Mouse (Mus musculus) limb, embryonic 11.5 days (tissue): ENCODE measurements around the gene Kcnj9. TPM values are rescaled to one million over a fixed set of nuclear protein-coding genes. Genes with fewer than 3 reads are reported as not detected.

Experiments
- ATAC-seq: fragments of 200-750 bp; cut with Nextera tagmentation; 2 replicates; pipeline ENCODE4 v1.8.0; 2017; ENCODE audit warnings: low read depth; ENCODE audit not compliant: insufficient number of reproducible peaks, low FRiP score, low TSS enrichment
- DNase-seq: peaks from one replicate; pipeline ENCODE4 v3.0.0-alpha.2; 2015; ENCODE audit warnings: low spot score
- H3K27ac ChIP-seq: fragments of 300-500 bp; sonication (generic); replicated peaks from 2 replicates; pipeline ENCODE4 v1.5.1; 2014; ENCODE audit warnings: low read depth, mild to moderate bottlenecking, low read length
- H3K27me3 ChIP-seq: fragments of 300-500 bp; sonication (generic); 2 replicates; pipeline ENCODE4 v1.6.1; 2014; ENCODE audit warnings: mild to moderate bottlenecking, low read length, mixed read lengths; ENCODE audit not compliant: control insufficient read depth, insufficient read depth
- H3K36me3 ChIP-seq: fragments of 300-500 bp; sonication (generic); 2 replicates; pipeline ENCODE4 v1.6.1; 2014; ENCODE audit warnings: mild to moderate bottlenecking, low read length, moderate library complexity, mixed read lengths; ENCODE audit not compliant: control insufficient read depth, insufficient read depth
- H3K4me1 ChIP-seq: fragments of 300-500 bp; sonication (generic); 2 replicates; pipeline ENCODE4 v1.6.1; 2014; ENCODE audit warnings: low read length, mixed read lengths; ENCODE audit not compliant: control insufficient read depth, insufficient read depth
- H3K4me2 ChIP-seq: fragments of 300-500 bp; sonication (generic); 2 replicates; pipeline ENCODE4 v1.6.1; 2014; ENCODE audit warnings: low read depth, mild to moderate bottlenecking, moderate library complexity; ENCODE audit not compliant: severe bottlenecking
- H3K4me3 ChIP-seq: fragments of 300-500 bp; sonication (generic); 2 replicates; pipeline ENCODE4 v1.5.1; 2014; ENCODE audit warnings: low read depth, low read length
- H3K9ac ChIP-seq: fragments of 300-500 bp; sonication (generic); 2 replicates; pipeline ENCODE4 v1.6.1; 2014; ENCODE audit warnings: mild to moderate bottlenecking, low read length
- H3K9me3 ChIP-seq: fragments of 300-500 bp; sonication (generic); 2 replicates; pipeline ENCODE4 v1.6.1; 2016; ENCODE audit warnings: low read length; ENCODE audit not compliant: control insufficient read depth
- WGBS: fragments of 180-500 bp; shearing (Covaris S2); extraction: QIAGEN DNeasy Blood & Tissue Kit; methylation state at CpG from one replicate; pipeline ENCODE4 v1.1.7; 2014; 5-methylcytosine and 5-hydroxymethylcytosine counted together
- polyA plus RNA-seq: library from polyadenylated mRNA; unstranded; fragments of >200 nt; fragmentation: Nextera tagmentation; extraction: Ambion mirVana; gene quantifications from 2 replicates; pipeline ENCODE4 v1.2.1, GENCODE M21; 2014

Gene Kcnj9
- polyA plus RNA-seq, 1 experiment from 2014 or later, result not detected

DNA sequence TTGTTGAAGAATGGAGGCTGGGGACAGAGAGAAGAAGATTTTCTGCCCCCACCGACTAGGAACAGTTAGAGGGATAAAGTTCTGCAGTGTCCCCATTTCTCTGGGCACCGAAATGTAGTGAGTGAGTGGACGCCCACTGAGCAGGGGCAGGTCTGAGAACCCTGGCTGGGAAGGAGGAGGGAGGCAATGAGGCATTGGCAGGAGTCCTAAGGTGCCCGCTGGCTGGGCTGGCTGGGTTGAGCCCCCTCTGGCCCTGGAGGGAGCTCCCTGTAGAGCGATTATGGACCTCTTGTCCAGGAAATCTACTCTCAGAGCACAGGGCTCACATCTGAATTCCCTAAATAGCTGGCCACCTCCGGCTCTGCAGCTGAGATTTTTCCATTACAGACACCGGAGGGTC lies 29.6 kb downstream of the Kcnj9 start:
- no peaks in the 10 kb centered on the region for H3K27me3 ChIP-seq
- WGBS, result 51% methylated on average over 7 of the region's 7 CpGs
- DNase-seq, result no peak

DNA sequence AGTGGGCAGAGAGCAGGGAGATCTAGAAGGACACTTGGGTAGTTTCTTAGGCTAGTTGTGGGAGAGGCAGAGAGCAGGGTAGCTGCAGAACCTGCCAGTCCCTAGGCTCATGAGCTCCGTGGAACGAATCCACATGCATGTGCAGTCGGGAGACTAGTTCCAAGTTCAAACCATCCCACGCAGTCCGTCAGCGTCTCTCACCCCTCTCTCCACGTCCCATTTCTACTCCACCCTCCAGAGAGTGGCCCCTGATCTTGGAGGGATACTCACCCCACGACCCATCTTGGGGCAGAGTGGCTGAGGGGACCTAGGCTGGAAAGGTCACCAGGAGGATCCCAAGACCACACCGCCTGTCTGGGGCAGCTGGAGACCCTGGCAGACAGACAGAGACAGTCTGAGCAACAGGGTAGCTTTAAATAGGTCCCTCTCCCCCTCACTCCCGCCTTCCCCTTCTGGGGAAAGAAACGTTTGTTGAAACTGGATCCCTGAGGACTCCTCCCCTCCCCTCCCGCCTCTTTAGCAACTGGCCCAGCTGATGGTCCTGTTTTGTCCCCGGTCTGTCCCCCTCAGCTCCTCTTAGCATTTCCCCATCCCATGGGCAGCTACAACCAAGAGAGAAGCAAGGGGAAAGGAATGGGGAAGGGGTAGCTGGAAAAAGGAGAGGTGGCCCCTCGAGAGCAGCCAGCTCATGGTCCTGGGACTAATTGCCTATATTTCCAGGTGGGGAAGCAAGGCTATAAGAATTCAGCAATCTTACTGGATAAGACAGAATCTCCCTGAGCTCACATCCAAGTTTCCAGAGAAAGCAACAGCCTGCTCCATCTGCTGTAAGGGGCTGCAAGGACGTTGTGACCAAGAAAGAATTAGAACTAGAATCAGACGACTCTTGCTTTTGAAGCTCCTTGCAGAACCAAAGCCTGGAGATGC lies 31.2 kb downstream of the Kcnj9 start, which contains the start of gene Atp1a2:
Gene Atp1a2 (minus strand): TSS at position 454 of the 927 bp plus-strand sequence.
- H3K4me1 ChIP-seq, result peaks cover 34% of the 10 kb centered on the region
- H3K36me3 ChIP-seq, result no peaks in the 10 kb centered on the region
- peak within 1 kb of the TSS; percentile 39 for H3K4me2 ChIP-seq
- ATAC-seq, result no peak; the same call in 1 of the 2 replicates
- peak; percentile 57 for DNase-seq
- H3K27me3 ChIP-seq, result no peaks in the 10 kb centered on the region
- no peaks in the 10 kb centered on the region for H3K9me3 ChIP-seq
- H3K9ac ChIP-seq, result peak within 1 kb of the TSS; percentile 36; the same call in 1 of the 2 replicates
- H3K27ac ChIP-seq, result peak within 1 kb of the TSS; percentile 51
- WGBS, result 4% methylated on average over 16 of the region's 16 CpGs
- peak within 1 kb of the TSS; percentile 12; the same call in 1 of the 2 replicates for H3K4me3 ChIP-seq

More for the DNA sequence above, 29.6 kb downstream of the Kcnj9 start:
- no peak overlapping the region for H3K9ac ChIP-seq
- 0 out of 2 replicates have a peak overlapping the region, but pooled peaks have one; percentile 10 for H3K27ac ChIP-seq
- no peak overlapping the region for H3K4me3 ChIP-seq
- no peaks in the 10 kb centered on the region for H3K9me3 ChIP-seq
- H3K36me3 ChIP-seq, result no peaks in the 10 kb centered on the region
- H3K4me1 ChIP-seq, result peaks cover 42% of the 10 kb centered on the region
- no peak overlapping the region for H3K4me2 ChIP-seq
- no peak for ATAC-seq

DNA sequence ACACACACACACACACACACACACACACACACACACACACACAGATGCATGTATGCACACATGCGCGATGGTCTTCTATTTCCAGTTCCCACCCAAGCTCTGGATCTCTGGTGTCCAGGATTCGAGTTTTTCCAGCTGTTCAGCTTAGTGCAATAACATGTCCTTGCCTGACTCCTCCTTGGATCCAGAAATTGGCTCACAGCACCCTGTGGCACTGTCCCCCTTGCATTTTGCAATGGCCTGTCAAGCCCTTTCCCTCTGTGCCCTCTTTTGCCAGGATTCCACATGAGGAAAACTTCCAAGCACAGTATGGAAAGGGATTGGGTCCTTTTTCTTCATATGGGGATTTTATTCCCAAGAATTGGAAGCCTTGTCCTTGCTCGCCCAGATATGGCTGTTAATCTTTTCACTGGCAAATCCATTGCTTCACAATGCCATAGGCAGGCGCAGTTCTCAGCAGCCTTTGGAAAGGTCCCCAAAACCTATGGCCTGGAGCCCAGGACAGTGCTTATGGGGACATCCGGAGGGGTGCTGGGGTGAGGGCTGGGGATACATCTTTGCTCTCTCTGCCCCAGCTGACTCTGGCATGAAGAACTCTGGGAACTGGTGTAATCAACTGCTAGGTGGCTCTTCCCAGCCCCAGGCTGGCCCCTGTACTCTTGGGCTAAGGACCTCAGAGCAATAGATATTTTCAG lies 32.2 kb downstream of the Kcnj9 start:
- H3K9me3 ChIP-seq, result no peaks in the 10 kb centered on the region
- H3K27me3 ChIP-seq, result no peaks in the 10 kb centered on the region
- no peak overlapping the region for H3K9ac ChIP-seq
- ATAC-seq (no peak), DNase-seq (no peak)
- H3K4me1 ChIP-seq, result peaks cover 34% of the 10 kb centered on the region
- WGBS, result 86% methylated on average over 6 of the region's 6 CpGs
- peak overlapping the region; percentile 51; the same call in 1 of the 2 replicates for H3K27ac ChIP-seq
- 0 out of 2 replicates have a peak overlapping the region, but pooled peaks have one; percentile 12 for H3K4me3 ChIP-seq
- H3K4me2 ChIP-seq, result peak overlapping the region; percentile 39; the same call in 1 of the 2 replicates
- no peaks in the 10 kb centered on the region for H3K36me3 ChIP-seq

DNA sequence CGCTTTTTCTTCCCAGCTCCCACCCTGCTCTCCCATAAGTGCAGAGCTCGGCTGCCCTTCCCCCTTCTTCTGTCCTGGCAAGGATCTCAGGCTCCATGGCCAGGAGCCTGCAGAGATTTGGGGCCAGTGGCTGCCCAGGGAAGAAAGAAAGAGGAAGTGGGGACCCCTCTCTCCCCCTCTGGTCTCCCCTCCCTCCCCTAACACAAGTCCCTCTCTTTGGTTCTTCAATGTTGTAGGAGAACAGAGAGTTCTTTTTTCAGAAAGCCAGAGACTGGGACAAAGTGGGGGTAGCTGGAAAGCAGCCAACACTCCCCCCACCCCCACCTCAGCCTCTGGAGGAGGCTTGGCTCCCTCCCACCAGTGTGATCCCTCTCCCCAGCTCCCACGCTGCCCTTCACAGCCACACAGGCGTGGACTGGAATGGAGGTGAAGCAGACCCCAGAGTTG lies 33.3 kb downstream of the Kcnj9 start:
- no peaks in the 10 kb centered on the region for H3K27me3 ChIP-seq
- H3K9ac ChIP-seq, result no peak overlapping the region
- H3K27ac ChIP-seq, result peak overlapping the region; percentile 38
- peaks cover 30% of the 10 kb centered on the region for H3K4me1 ChIP-seq
- no peak for DNase-seq
- no peak overlapping the region for H3K4me2 ChIP-seq
- 50% methylated on average over 4 of the region's 4 CpGs for WGBS
- no peaks in the 10 kb centered on the region for H3K36me3 ChIP-seq
- no peaks in the 10 kb centered on the region for H3K9me3 ChIP-seq
- no peak overlapping the region for H3K4me3 ChIP-seq
- ATAC-seq, result peak; percentile 42

DNA sequence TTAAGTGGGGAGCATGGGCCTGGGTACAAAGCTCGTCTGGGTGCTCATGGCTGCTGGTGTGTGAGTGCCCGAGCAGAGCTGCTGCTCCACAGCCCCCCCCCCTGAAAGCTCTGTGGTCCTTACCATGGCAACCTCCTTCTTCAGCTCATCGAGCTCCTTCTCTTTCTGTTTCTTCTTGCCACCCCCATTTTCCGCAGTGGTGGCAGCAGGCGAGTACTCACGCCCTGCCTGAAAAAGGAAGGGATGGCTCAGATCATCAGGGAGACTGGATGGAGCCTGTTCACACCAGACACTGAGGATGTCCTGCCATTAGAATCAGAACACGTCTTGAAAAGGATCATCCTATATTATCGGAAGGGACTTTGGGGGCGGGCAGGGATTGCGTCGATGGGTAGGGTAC lies 35.7 kb downstream of the Kcnj9 start:
- H3K27me3 ChIP-seq, result no peaks in the 10 kb centered on the region
- H3K4me2 ChIP-seq, result no peak overlapping the region
- no peaks in the 10 kb centered on the region for H3K9me3 ChIP-seq
- no peak overlapping the region for H3K4me3 ChIP-seq
- H3K27ac ChIP-seq, result no peak overlapping the region
- DNase-seq (no peak), ATAC-seq (no peak)
- no peak overlapping the region for H3K9ac ChIP-seq
- 95% methylated on average over 11 of the region's 11 CpGs for WGBS
- no peaks in the 10 kb centered on the region; the same call in 1 of the 2 replicates for H3K36me3 ChIP-seq
- H3K4me1 ChIP-seq, result peaks cover 15% of the 10 kb centered on the region

DNA sequence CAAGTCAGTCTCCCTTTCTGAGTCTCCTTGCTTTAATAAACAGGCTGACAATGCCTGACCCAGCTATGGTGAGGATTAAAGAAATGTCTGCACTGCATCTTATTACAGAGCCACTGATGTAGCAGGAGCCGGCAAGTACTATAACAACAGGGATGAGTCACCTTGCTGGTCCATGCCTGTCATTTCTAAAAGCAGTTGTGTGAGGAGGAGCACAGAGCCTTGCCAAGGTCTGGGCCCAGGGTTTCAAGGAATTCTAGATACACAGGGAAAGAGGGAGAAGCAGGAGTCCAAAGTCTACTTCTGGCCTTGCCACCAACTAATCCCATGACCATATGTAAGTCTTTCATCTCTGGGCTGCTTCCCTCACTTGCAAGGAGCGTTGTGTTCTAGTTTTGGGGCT lies 36.2 kb downstream of the Kcnj9 start:
- no peak overlapping the region for H3K4me3 ChIP-seq

DNA sequence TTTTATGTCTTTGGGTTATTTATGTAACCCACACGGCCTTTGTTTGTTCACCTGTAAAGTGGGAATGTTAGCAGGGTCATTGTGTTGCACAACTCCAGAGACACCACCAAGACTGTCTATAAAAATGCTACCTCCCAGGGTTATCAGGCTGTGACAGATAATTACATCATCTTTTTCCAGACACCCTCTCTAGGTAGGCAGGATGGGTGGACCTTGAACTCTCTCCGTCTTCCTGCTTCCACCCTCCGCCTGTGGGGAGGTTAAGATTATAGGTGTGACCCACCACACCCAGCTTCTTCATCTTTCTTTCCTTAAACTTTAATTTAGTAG lies 39.5 kb downstream of the Kcnj9 start:
- DNase-seq (no peak), ATAC-seq (no peak)
- Histone ChIP-seq H3K9me3 (no peaks in the 10 kb centered on the region), H3K27ac (no peak overlapping the region), H3K4me3 (no peak overlapping the region), H3K9ac (no peak overlapping the region), H3K36me3 (no peaks in the 10 kb centered on the region; the same call in 1 of the 2 replicates), H3K27me3 (no peaks in the 10 kb centered on the region), H3K4me2 (no peak overlapping the region), H3K4me1 (no peaks in the 10 kb centered on the region)
- 87% methylated on average over 3 of the region's 3 CpGs for WGBS

More for the DNA sequence above, 36.2 kb downstream of the Kcnj9 start:
- DNase-seq (no peak), ATAC-seq (no peak)
- H3K9me3 ChIP-seq, result no peaks in the 10 kb centered on the region
- no peaks in the 10 kb centered on the region for H3K27me3 ChIP-seq
- H3K9ac ChIP-seq, result no peak overlapping the region
- 86% methylated on average over 2 of the region's 2 CpGs for WGBS
- H3K4me2 ChIP-seq, result no peak overlapping the region
- peaks cover 9% of the 10 kb centered on the region for H3K4me1 ChIP-seq
- H3K27ac ChIP-seq, result no peak overlapping the region
- H3K36me3 ChIP-seq, result no peaks in the 10 kb centered on the region; the same call in 1 of the 2 replicates

DNA sequence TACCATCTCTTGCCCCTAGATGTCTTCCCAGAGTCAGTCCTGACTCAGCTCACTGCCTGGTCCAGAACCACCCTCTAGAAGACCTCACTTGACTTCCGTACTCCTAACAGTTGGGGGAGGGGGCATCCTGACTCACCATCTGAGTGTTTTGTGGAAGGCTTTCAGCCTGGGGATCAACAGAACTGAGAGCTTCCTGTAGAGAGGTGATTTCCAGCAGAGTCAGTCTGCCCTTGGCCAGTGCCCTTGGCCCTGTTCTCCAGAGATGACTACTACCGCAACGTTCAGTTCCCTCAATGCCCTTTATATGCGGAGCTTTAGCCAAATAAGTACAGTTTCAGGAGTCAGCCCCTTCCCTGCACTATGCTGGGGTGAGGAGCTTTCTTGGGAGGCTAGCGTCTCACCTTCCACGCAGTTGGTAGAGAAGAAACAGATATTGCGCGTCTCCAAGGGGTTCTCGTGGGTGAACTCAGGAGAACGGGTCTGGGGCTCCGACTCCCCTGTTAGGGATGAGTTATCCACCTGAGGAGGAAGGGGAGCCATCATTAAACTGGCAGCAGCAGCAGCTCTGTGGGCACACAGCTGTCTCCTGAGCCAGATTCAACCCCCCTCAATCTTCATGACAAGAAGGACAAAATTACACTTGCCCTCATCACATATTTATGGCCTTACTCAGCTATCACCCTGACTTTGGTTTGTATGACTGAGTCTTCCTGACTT lies 40.1 kb downstream of the Kcnj9 start:
- Histone ChIP-seq H3K4me1 (no peaks in the 10 kb centered on the region), H3K4me2 (no peak overlapping the region), H3K4me3 (no peak overlapping the region), H3K9ac (no peak overlapping the region), H3K27me3 (no peaks in the 10 kb centered on the region), H3K36me3 (no peaks in the 10 kb centered on the region; the same call in 1 of the 2 replicates), H3K9me3 (no peaks in the 10 kb centered on the region), H3K27ac (no peak overlapping the region)
- DNase-seq, result no peak
- no peak for ATAC-seq
- 91% methylated on average over 11 of the region's 11 CpGs for WGBS
